Mouse (Mus musculus) hindbrain, embryonic 14.5 days (tissue): ENCODE measurements at regions not wholly inside any gene's neighbourhood (a gene's known extent, or its start where the extent isn't known, plus 50 kb on each side); places are given as distances from the start of the nearest gene placed in this dataset.

Source experiments
- ATAC-seq: fragments of 200-750 bp; cut with Nextera tagmentation; 2 replicates; pipeline ENCODE4 v1.8.0; 2017; ENCODE audit warnings: moderate number of reproducible peaks, mild to moderate bottlenecking, moderate TSS enrichment, moderate library complexity; ENCODE audit not compliant: low FRiP score
- DNase-seq: peaks from one replicate; pipeline ENCODE4 v3.0.0-alpha.2; 2015; ENCODE audit warnings: low spot score
- H3K27ac ChIP-seq: fragments of 300-500 bp; sonication (generic); 2 replicates; pipeline ENCODE4 v1.5.1; 2014; ENCODE audit warnings: mild to moderate bottlenecking, moderate library complexity
- H3K27me3 ChIP-seq: fragments of 300-500 bp; sonication (generic); 2 replicates; pipeline ENCODE4 v1.6.1; 2014; ENCODE audit warnings: mild to moderate bottlenecking, low read length, mixed read lengths; ENCODE audit not compliant: control insufficient read depth, insufficient read depth
- H3K36me3 ChIP-seq: fragments of 300-500 bp; sonication (generic); replicated peaks from 2 replicates; pipeline ENCODE4 v1.6.1; 2014; ENCODE audit not compliant: control insufficient read depth, insufficient read depth
- H3K4me1 ChIP-seq: fragments of 300-500 bp; sonication (generic); replicated peaks from 2 replicates; pipeline ENCODE4 v1.6.1; 2014; ENCODE audit warnings: antibody characterized with exemption, low read length, mixed read lengths; ENCODE audit not compliant: control insufficient read depth, insufficient read depth
- H3K4me2 ChIP-seq: fragments of 300-500 bp; sonication (generic); replicated peaks from 2 replicates; pipeline ENCODE4 v1.6.1; 2014; ENCODE audit warnings: mild to moderate bottlenecking, moderate library complexity
- H3K4me3 ChIP-seq: fragments of 300-500 bp; sonication (generic); replicated peaks from 2 replicates; pipeline ENCODE4 v1.5.1; 2014; ENCODE audit warnings: mild to moderate bottlenecking, low read length
- H3K9ac ChIP-seq: fragments of 300-500 bp; sonication (generic); 2 replicates; pipeline ENCODE4 v1.6.1; 2014
- H3K9me3 ChIP-seq: fragments of 300-500 bp; sonication (generic); 2 replicates; pipeline ENCODE4 v1.6.1; 2016; ENCODE audit warnings: low read length; ENCODE audit not compliant: control insufficient read depth
- WGBS: fragments of 180-500 bp; shearing (Covaris S2); extraction: QIAGEN DNeasy Blood & Tissue Kit; methylation state at CpG from one replicate; pipeline ENCODE4 v1.1.7; 2014; 5-methylcytosine and 5-hydroxymethylcytosine counted together

DNA sequence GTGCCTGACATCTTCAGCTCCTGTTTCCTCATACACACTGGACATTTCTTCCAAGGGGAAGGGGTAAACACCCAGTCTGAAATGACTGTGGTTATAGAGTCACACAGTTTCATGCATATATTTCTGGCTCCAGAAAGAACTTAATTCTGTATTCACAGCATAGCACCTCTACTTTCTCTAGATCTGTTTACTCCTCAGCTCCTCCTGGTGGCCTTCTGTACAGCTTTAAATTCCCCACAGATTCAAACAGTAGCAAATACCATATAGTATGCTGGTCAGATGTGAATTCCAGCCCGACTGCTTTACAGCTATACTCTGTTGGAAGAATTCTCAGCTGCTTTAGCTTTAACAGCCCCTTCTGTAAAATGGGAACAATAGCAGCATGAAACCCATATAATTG, 375.6 kb downstream of the 4930474N05Rik start:
- WGBS, result 75% methylated on average over 1 of the region's 1 CpGs

DNA sequence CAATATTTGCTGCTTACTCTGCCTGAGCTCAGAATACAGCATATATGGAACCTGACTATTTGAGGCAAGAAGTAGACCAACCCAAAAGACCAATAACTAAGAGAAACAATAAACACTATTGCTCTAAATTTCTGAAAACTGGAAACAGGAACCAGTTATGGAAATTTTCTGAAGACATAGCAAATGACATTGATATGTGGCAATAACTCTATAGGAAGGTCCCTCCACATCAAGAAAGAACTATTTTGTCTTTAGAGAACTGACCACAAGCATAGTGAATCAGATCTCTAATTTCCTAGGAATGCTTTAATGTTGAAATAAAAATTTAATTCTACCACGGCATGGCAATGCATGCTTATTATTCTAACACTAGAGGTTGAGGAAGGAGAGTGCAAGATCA, 358.3 kb downstream of the 4930474N05Rik start:
- Histone ChIP-seq H3K27me3 (no peaks in the 10 kb centered on the region), H3K36me3 (no peaks in the 10 kb centered on the region), H3K27ac (no peak overlapping the region), H3K4me2 (no peak overlapping the region), H3K9ac (no peak overlapping the region), H3K9me3 (no peaks in the 10 kb centered on the region), H3K4me1 (no peaks in the 10 kb centered on the region), H3K4me3 (no peak overlapping the region)
- no peak for ATAC-seq
- 93% methylated on average over 1 of the region's 1 CpGs for WGBS
- no peak for DNase-seq

More for the DNA sequence above, 375.6 kb downstream of the 4930474N05Rik start:
- 0 out of 2 replicates have a peak, but pooled peaks cover 4% of the 10 kb centered on the region for H3K9me3 ChIP-seq
- no peak overlapping the region for H3K9ac ChIP-seq
- H3K4me3 ChIP-seq, result no peak overlapping the region
- DNase-seq (no peak), ATAC-seq (no peak)
- H3K36me3 ChIP-seq, result no peaks in the 10 kb centered on the region
- no peak overlapping the region for H3K4me2 ChIP-seq
- no peak overlapping the region for H3K27ac ChIP-seq
- no peaks in the 10 kb centered on the region for H3K4me1 ChIP-seq
- no peaks in the 10 kb centered on the region for H3K27me3 ChIP-seq

DNA sequence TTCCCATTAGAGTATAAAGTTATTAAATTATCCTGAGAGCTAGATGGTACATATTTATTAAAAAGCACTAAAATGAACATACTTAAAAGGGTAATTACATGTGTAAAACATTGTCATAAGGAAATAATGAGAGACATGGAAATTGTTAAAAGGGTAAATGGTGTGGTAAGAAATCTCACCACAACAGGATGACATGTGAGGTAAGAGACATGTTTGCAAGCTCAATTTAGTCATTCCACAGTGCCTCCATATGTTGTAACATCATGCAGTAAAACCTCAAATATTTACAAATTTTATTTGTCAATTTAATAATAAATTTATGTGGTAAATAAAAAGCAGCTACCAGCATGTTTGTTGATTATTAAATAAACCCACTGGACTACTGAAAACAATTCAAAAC, 355.4 kb downstream of the 4930474N05Rik start:
- H3K27ac ChIP-seq, result no peak overlapping the region
- no peak overlapping the region for H3K4me3 ChIP-seq
- no peak overlapping the region for H3K9ac ChIP-seq
- no peaks in the 10 kb centered on the region for H3K27me3 ChIP-seq
- H3K9me3 ChIP-seq, result no peaks in the 10 kb centered on the region
- no peak overlapping the region for H3K4me2 ChIP-seq
- DNase-seq, result no peak
- ATAC-seq, result no peak
- no peaks in the 10 kb centered on the region for H3K36me3 ChIP-seq
- H3K4me1 ChIP-seq, result no peaks in the 10 kb centered on the region

DNA sequence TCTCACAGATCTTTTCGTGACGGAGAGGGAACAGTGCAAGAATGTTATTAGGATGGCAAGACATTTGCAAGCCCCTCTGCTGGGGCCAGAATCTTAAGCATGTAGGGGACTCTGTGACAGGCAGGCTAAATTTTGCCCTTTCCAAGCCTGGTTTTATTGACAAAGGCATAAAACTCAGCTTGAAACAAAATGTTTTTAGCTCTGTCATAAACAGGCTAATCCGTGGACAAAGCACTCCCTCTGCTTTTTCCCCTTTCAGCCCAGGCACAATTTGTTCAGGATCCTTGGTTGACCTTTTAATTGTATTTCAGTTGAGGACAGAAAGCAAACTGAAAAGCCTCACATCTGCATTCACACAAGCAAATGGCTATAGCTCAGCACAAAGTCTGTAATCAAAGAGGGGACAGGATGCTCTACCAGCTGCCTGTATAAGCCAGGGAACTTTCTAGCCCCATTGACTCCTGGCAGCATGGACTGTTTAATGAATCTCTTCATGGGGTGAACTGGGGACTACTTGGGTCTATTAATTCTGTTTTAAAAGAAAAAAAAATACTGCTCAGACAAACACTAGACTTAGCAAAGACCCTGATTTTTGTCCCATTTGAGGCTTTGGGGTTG, 320.0 kb downstream of the 4930474N05Rik start:
- Histone ChIP-seq H3K4me2 (no peak overlapping the region), H3K9me3 (no peaks in the 10 kb centered on the region), H3K9ac (no peak overlapping the region), H3K36me3 (no peaks in the 10 kb centered on the region), H3K27ac (no peak overlapping the region), H3K4me1 (no peaks in the 10 kb centered on the region), H3K27me3 (no peaks in the 10 kb centered on the region), H3K4me3 (no peak overlapping the region)
- 33% methylated on average over 3 of the region's 3 CpGs for WGBS
- DNase-seq, result no peak
- ATAC-seq, result no peak

DNA sequence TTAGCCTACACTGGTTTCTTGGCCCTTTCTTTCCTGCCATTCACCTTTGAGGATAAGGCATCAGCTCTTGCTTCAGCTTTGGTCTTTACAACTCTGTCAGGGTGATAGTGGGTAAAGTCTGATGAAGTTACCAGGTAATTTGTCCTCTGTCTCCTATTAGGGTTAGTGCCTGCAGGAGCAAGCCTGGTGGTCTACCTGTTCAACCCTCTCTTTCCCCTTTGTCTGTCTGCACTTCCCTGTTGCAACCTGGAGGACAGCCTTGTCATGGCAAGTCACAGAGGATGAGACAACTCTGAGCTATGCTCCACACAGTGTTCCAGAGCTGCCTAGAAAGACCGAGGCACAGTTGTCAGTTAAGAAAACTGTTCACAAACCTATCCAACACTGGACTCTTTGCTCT, 319.5 kb downstream of the 4930474N05Rik start:
- H3K4me1 ChIP-seq, result no peaks in the 10 kb centered on the region
- no peaks in the 10 kb centered on the region for H3K36me3 ChIP-seq
- H3K4me3 ChIP-seq, result no peak overlapping the region
- H3K9me3 ChIP-seq, result no peaks in the 10 kb centered on the region
- no peak for DNase-seq
- no peak overlapping the region for H3K9ac ChIP-seq
- H3K27me3 ChIP-seq, result no peaks in the 10 kb centered on the region
- 56% methylated on average over 1 of the region's 1 CpGs for WGBS
- no peak for ATAC-seq
- H3K27ac ChIP-seq, result no peak overlapping the region
- no peak overlapping the region for H3K4me2 ChIP-seq
